Mouse (Mus musculus): ENCODE measurements around the gene Zmym2.

DNA sequence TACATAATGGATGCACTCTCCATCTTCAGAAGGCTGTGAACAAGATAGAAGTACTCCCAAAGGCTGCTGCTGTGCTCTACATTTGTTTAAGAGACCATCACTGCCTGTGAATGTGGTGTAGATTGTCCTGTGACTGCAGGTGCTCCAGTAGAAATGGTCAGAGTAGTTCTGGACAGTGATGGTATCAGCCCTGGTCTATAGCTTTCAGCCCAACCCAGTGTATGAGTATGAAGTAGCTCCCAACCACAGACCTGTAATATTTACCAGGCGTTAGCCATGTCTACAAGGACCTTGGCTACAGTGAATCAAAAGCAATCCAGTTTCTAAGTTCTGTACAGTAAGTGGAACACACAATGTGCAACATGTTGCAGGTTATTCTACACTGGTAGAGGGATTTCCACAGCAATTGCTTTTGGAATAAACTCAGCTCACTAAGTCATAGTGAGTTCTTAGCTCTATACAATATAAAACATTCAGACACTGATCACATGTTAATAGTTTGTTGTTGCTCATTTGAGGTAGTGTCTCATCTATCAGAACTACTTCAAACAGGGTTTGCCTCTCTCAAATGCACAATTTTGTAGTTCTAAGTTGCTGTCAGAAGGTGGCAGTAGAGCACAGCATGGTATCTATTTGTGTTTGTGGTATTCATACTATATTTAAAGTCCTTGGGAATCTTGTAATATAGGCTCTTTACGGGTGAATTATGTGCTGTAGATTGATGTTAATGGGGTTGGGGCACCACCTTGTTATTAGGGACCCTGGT is 77.7 kb downstream of the Zmym2 start:
- TF ChIP-seq CTCF (IDR thresholded peaks at IDR 0.05; ENCODE audit: borderline replicate concordance, extremely low read depth, insufficient read depth, insufficient read length) (peak; percentile 19; the same call in 1 of the 2 replicates), POLR2A (IDR thresholded peaks at IDR 0.05; ENCODE audit: borderline replicate concordance, extremely low read depth, insufficient read depth, insufficient read length, poor library complexity, severe bottlenecking) (no peak)

Measured in brain, embryonic 14.5 days (tissue).